Mouse (Mus musculus): ENCODE data around the gene Dlat. TPM values are rescaled to one million over a fixed set of nuclear protein-coding genes. Genes with fewer than 3 reads are reported as not detected.
A peak's percentile ranks its signal among the peaks of the same experiment; 100 is the strongest.
"Not testable (repeated sequence)": the region's sequence is repeated elsewhere in the genome, so short reads cannot be mapped to it uniquely, and the experiment has no call there.

The Dlat gene
- polyA plus RNA-seq, 1 experiment from 2014 or later: 161 TPM

GRCm38 (mm10) chr9:50658391-50658790 lies 1.2 kb downstream of the Dlat start:
- Histone ChIP-seq H3K9me3 (ENCODE audit: control insufficient read depth, low read length) (no peaks in the 10 kb centered on the region), H3K27ac (replicated peaks in 1 of 2; ENCODE audit: control insufficient read depth in 1 of 2, insufficient read depth in 1 of 2, low read depth in 2 of 2, low read length in 2 of 2) (peak overlapping the region in 1 of 2 experiments; percentile 91; a peak in 2 of 4 replicates)
- 14% methylated on average over 5 of the region's 5 CpGs for WGBS

GRCm38 (mm10) chr9:50650503-50650902 lies 9.1 kb downstream of the Dlat start:
- Histone ChIP-seq H3K4me2 (ENCODE audit: low read length) (no peak overlapping the region), H3K27me3 (ENCODE audit: control insufficient read depth, insufficient read depth, low read length) (no peaks in the 10 kb centered on the region), H3K36me3 (ENCODE audit: control insufficient read depth, insufficient read depth, low read length) (peaks cover 98% of the 10 kb centered on the region), H3K4me3 (ENCODE audit: control insufficient read depth in 1 of 2, insufficient read depth in 1 of 2, low read depth in 1 of 2, low read length in 2 of 2) (no peak overlapping the region), H3K4me1 (ENCODE audit: control insufficient read depth in 2 of 2, insufficient read depth in 2 of 2, low read length in 2 of 2) (no peaks in the 10 kb centered on the region), H3K9me3 (ENCODE audit: control insufficient read depth, low read length) (no peaks in the 10 kb centered on the region), H3K27ac (replicated peaks in 1 of 2; ENCODE audit: control insufficient read depth in 1 of 2, insufficient read depth in 1 of 2, low read depth in 2 of 2, low read length in 2 of 2) (no peak overlapping the region), H3K9ac (ENCODE audit: low read length) (no peak overlapping the region)
- ATAC-seq (ENCODE audit: insufficient number of reproducible peaks, insufficient read depth, low FRiP score, low read depth): no peak
- WGBS: 93% methylated on average over 10 of the region's 10 CpGs

More at GRCm38 (mm10) chr9:50658391-50658790, 1.2 kb downstream of the Dlat start:
- Histone ChIP-seq H3K27me3 (ENCODE audit: control insufficient read depth, insufficient read depth, low read length) (no peaks in the 10 kb centered on the region), H3K9ac (ENCODE audit: low read length) (peak overlapping the region; percentile 94), H3K4me2 (ENCODE audit: low read length) (peak overlapping the region; percentile 67), H3K36me3 (ENCODE audit: control insufficient read depth, insufficient read depth, low read length) (peaks cover 44% of the 10 kb centered on the region), H3K4me3 (ENCODE audit: control insufficient read depth in 1 of 2, insufficient read depth in 1 of 2, low read depth in 1 of 2, low read length in 2 of 2) (peak overlapping the region; percentile 64 to 78), H3K4me1 (ENCODE audit: control insufficient read depth in 2 of 2, insufficient read depth in 2 of 2, low read length in 2 of 2) (peaks cover 3% of the 10 kb centered on the region in 2 experiments; a peak in 3 of 4 replicates)
- ATAC-seq (ENCODE audit: insufficient number of reproducible peaks, insufficient read depth, low FRiP score, low read depth): no peak

GRCm38 (mm10) chr9:50646826-50647370 lies 12.7 kb downstream of the Dlat start:
- ATAC-seq (ENCODE audit: insufficient number of reproducible peaks, insufficient read depth, low FRiP score, low read depth): no peak
- 84% methylated on average over 10 of the region's 10 CpGs for WGBS
- Histone ChIP-seq H3K9me3 (ENCODE audit: control insufficient read depth, low read length) (no peaks in the 10 kb centered on the region), H3K4me1 (ENCODE audit: control insufficient read depth in 2 of 2, insufficient read depth in 2 of 2, low read length in 2 of 2) (no peaks in the 10 kb centered on the region), H3K4me2 (ENCODE audit: low read length) (no peak overlapping the region), H3K9ac (ENCODE audit: low read length) (no peak overlapping the region), H3K27ac (replicated peaks in 1 of 2; ENCODE audit: control insufficient read depth in 1 of 2, insufficient read depth in 1 of 2, low read depth in 2 of 2, low read length in 2 of 2) (no peak overlapping the region), H3K36me3 (ENCODE audit: control insufficient read depth, insufficient read depth, low read length) (peaks cover 98% of the 10 kb centered on the region), H3K27me3 (ENCODE audit: control insufficient read depth, insufficient read depth, low read length) (no peaks in the 10 kb centered on the region), H3K4me3 (ENCODE audit: control insufficient read depth in 1 of 2, insufficient read depth in 1 of 2, low read depth in 1 of 2, low read length in 2 of 2) (no peak overlapping the region)

- no peaks in the 10 kb centered on the region for H3K4me1 ChIP-seq (ENCODE audit: control insufficient read depth in 2 of 2, insufficient read depth in 2 of 2, low read length in 2 of 2)
- no peaks in the 10 kb centered on the region for H3K9me3 ChIP-seq (ENCODE audit: control insufficient read depth, low read length)
- ATAC-seq (ENCODE audit: insufficient number of reproducible peaks, insufficient read depth, low FRiP score, low read depth): no peak
- no peak overlapping the region for H3K27ac ChIP-seq (replicated peaks in 1 of 2; ENCODE audit: control insufficient read depth in 1 of 2, insufficient read depth in 1 of 2, low read depth in 2 of 2, low read length in 2 of 2)
- peaks cover 62% of the 10 kb centered on the region for H3K36me3 ChIP-seq (ENCODE audit: control insufficient read depth, insufficient read depth, low read length)
- 95% methylated on average over 11 of the region's 11 CpGs for WGBS
- no peak overlapping the region for H3K4me2 ChIP-seq (ENCODE audit: low read length)
- H3K27me3 ChIP-seq (ENCODE audit: control insufficient read depth, insufficient read depth, low read length): no peaks in the 10 kb centered on the region
- H3K4me3 ChIP-seq (ENCODE audit: control insufficient read depth in 1 of 2, insufficient read depth in 1 of 2, low read depth in 1 of 2, low read length in 2 of 2): no peak overlapping the region
- H3K9ac ChIP-seq (ENCODE audit: low read length): no peak overlapping the region
Measured at GRCm38 (mm10) chr9:50634270-50634669, 25.3 kb downstream of the Dlat start.

DNA sequence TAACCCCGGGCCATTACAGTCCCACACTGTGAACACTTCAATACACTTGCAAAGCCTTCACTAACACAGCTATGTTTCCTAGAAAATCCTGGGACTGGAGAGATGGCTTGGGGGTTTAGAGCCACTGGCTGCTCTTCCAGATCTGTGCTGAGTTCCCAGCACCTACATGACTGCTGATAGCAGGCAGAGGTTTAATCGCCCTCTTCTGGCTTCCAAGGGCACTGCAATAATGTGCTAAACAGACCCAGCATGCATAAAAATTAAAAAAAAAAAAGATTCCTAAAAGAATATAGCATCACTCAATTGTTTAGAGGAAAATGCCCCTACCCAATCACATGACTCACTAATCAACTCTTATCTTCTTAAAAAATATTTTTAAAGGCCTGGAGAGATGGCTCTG lies 26.5 kb downstream of the Dlat start:
- H3K27me3 ChIP-seq (ENCODE audit: control insufficient read depth, insufficient read depth, low read length): no peaks in the 10 kb centered on the region
- no peak overlapping the region for H3K27ac ChIP-seq (replicated peaks in 1 of 2; ENCODE audit: control insufficient read depth in 1 of 2, insufficient read depth in 1 of 2, low read depth in 2 of 2, low read length in 2 of 2)
- no peaks in the 10 kb centered on the region for H3K9me3 ChIP-seq (ENCODE audit: control insufficient read depth, low read length)
- no peak for ATAC-seq (ENCODE audit: insufficient number of reproducible peaks, insufficient read depth, low FRiP score, low read depth)
- H3K4me2 ChIP-seq (ENCODE audit: low read length): no peak overlapping the region
- 54% methylated on average over 2 of the region's 2 CpGs for WGBS
- no peak overlapping the region for H3K4me3 ChIP-seq (ENCODE audit: control insufficient read depth in 1 of 2, insufficient read depth in 1 of 2, low read depth in 1 of 2, low read length in 2 of 2)
- peaks cover 51% of the 10 kb centered on the region for H3K36me3 ChIP-seq (ENCODE audit: control insufficient read depth, insufficient read depth, low read length)
- no peaks in the 10 kb centered on the region for H3K4me1 ChIP-seq (ENCODE audit: control insufficient read depth in 2 of 2, insufficient read depth in 2 of 2, low read length in 2 of 2)
- no peak overlapping the region for H3K9ac ChIP-seq (ENCODE audit: low read length)

- Histone ChIP-seq H3K9me3 (ENCODE audit: control insufficient read depth, low read length) (no peaks in the 10 kb centered on the region), H3K4me3 (ENCODE audit: control insufficient read depth in 1 of 2, insufficient read depth in 1 of 2, low read depth in 1 of 2, low read length in 2 of 2) (no peak overlapping the region), H3K27me3 (ENCODE audit: control insufficient read depth, insufficient read depth, low read length) (no peaks in the 10 kb centered on the region), H3K36me3 (ENCODE audit: control insufficient read depth, insufficient read depth, low read length) (peaks cover 42% of the 10 kb centered on the region), H3K27ac (replicated peaks in 1 of 2; ENCODE audit: control insufficient read depth in 1 of 2, insufficient read depth in 1 of 2, low read depth in 2 of 2, low read length in 2 of 2) (no peak overlapping the region), H3K4me2 (ENCODE audit: low read length) (no peak overlapping the region), H3K9ac (ENCODE audit: low read length) (no peak overlapping the region), H3K4me1 (ENCODE audit: control insufficient read depth in 2 of 2, insufficient read depth in 2 of 2, low read length in 2 of 2) (no peaks in the 10 kb centered on the region)
- 89% methylated on average over 6 of the region's 6 CpGs for WGBS
- no peak for ATAC-seq (ENCODE audit: insufficient number of reproducible peaks, insufficient read depth, low FRiP score, low read depth)
Measured at GRCm38 (mm10) chr9:50632016-50632688, 27.4 kb downstream of the Dlat start.

- H3K9me3 ChIP-seq (ENCODE audit: control insufficient read depth, low read length); H3K27me3 ChIP-seq (ENCODE audit: control insufficient read depth, insufficient read depth, low read length); H3K4me1 ChIP-seq (ENCODE audit: control insufficient read depth in 2 of 2, insufficient read depth in 2 of 2, low read length in 2 of 2); H3K4me2 ChIP-seq (ENCODE audit: low read length); H3K9ac ChIP-seq (ENCODE audit: low read length); ATAC-seq (ENCODE audit: insufficient number of reproducible peaks, insufficient read depth, low FRiP score, low read depth); H3K4me3 ChIP-seq (ENCODE audit: control insufficient read depth in 1 of 2, insufficient read depth in 1 of 2, low read depth in 1 of 2, low read length in 2 of 2); H3K27ac ChIP-seq (replicated peaks in 1 of 2; ENCODE audit: control insufficient read depth in 1 of 2, insufficient read depth in 1 of 2, low read depth in 2 of 2, low read length in 2 of 2): not testable (repeated sequence)
- WGBS: 83% methylated on average over 6 of the region's 8 CpGs
- peaks cover 30% of the 10 kb centered on the region for H3K36me3 ChIP-seq (ENCODE audit: control insufficient read depth, insufficient read depth, low read length)
Measured at GRCm38 (mm10) chr9:50630903-50631302, 28.7 kb downstream of the Dlat start.
